Mouse (Mus musculus) spleen, adult 2 months (tissue): ENCODE data around the gene Alg9. TPM values are rescaled to one million over a fixed set of nuclear protein-coding genes. Genes with fewer than 3 reads are reported as not detected.
A peak's percentile ranks its signal among the peaks of the same experiment; 100 is the strongest.

Source experiments
- DNase-seq, 2 experiments: peaks; one replicate each; pipeline versions ENCODE4 v3.0.0 to v3.0.0-alpha.2; 2012 to 2021; ENCODE audit warnings: low spot score in 2 of 2, low read depth in 1 of 2
- H3K27ac ChIP-seq: fragments of 200-500 bp; 2 replicates; pipeline ENCODE4 v1.5.1; 2012; ENCODE audit warnings: low read length, inconsistent platforms; ENCODE audit not compliant: insufficient read depth
- H3K27me3 ChIP-seq: fragments of 200-500 bp; 2 replicates; pipeline ENCODE4 v1.6.1; 2012; ENCODE audit warnings: mild to moderate bottlenecking, moderate library complexity, low read length, inconsistent platforms; ENCODE audit not compliant: control insufficient read depth, insufficient read depth
- H3K36me3 ChIP-seq: fragments of 200-500 bp; 2 replicates; pipeline ENCODE4 v1.6.1; 2012; ENCODE audit warnings: mild to moderate bottlenecking, low read length, inconsistent platforms; ENCODE audit not compliant: control insufficient read depth, insufficient read depth
- H3K4me1 ChIP-seq: fragments of 200-500 bp; 2 replicates; pipeline ENCODE4 v1.6.1; 2011; ENCODE audit warnings: inconsistent platforms; ENCODE audit not compliant: control insufficient read depth, insufficient read depth, insufficient read length
- H3K4me3 ChIP-seq: fragments of 200-500 bp; 2 replicates; pipeline ENCODE4 v1.5.1; 2011; ENCODE audit warnings: mild to moderate bottlenecking, inconsistent platforms; ENCODE audit not compliant: insufficient read depth, insufficient read length; ENCODE audit errors: extremely low read depth
- CTCF ChIP-seq: fragments of 200-500 bp; IDR thresholded peaks from 2 replicates; pipeline ENCODE4 v1.5.1; 2011; ENCODE audit warnings: mild to moderate bottlenecking, inconsistent platforms; ENCODE audit not compliant: insufficient read depth, insufficient read length, insufficient replicate concordance; ENCODE audit errors: extremely low read depth
- POLR2A ChIP-seq: fragments of 200-500 bp; IDR thresholded peaks from 2 replicates; pipeline ENCODE4 v1.6.1; 2011; ENCODE audit warnings: low read depth, low read length, inconsistent platforms
- WGBS: fragments of 180-500 bp; shearing (Covaris S2); methylation state at CpG from one replicate; pipeline ENCODE4 v1.1.7; 2018; 5-methylcytosine and 5-hydroxymethylcytosine counted together
- polyA plus RNA-seq: library from polyadenylated mRNA; depleted of rRNA; stranded (reverse); fragments of >200 nt; gene quantifications from 2 replicates; pipeline ENCODE4 v1.2.3, GENCODE M21; 2012

Alg9 gene
- polyA plus RNA-seq, 1 experiment: 10.4 TPM

DNA sequence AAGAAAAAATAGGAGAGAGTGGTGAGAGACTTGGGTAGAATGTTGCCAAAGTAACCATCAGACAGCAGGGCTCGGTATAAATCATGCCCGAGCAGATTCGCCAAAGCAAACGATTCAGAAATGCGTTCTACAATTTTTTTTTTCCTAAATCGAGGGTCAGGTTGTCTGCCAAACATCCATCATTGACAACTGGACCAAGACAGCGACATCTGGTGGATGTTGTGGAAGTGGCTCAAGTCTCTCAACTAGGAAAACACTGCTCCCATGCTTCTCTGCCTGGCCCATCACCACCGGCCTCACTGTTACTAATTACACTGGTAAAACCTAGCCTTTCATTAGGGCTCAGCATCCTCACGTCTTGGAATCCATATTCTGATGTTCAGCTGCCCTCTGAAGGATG, 39.8 kb upstream of the Alg9 start:
- peak in 1 of 2 experiments; percentile 14 for DNase-seq
- H3K27ac ChIP-seq: no peak overlapping the region
- TF ChIP-seq POLR2A (no peak), CTCF (peak; percentile 31; the same call in 1 of the 2 replicates)
- H3K4me3 ChIP-seq: no peak overlapping the region
- H3K27me3 ChIP-seq: no peaks in the 10 kb centered on the region
- 4% methylated on average over 9 of the region's 9 CpGs for WGBS
- no peaks in the 10 kb centered on the region for H3K36me3 ChIP-seq
- H3K4me1 ChIP-seq: no peaks in the 10 kb centered on the region

DNA sequence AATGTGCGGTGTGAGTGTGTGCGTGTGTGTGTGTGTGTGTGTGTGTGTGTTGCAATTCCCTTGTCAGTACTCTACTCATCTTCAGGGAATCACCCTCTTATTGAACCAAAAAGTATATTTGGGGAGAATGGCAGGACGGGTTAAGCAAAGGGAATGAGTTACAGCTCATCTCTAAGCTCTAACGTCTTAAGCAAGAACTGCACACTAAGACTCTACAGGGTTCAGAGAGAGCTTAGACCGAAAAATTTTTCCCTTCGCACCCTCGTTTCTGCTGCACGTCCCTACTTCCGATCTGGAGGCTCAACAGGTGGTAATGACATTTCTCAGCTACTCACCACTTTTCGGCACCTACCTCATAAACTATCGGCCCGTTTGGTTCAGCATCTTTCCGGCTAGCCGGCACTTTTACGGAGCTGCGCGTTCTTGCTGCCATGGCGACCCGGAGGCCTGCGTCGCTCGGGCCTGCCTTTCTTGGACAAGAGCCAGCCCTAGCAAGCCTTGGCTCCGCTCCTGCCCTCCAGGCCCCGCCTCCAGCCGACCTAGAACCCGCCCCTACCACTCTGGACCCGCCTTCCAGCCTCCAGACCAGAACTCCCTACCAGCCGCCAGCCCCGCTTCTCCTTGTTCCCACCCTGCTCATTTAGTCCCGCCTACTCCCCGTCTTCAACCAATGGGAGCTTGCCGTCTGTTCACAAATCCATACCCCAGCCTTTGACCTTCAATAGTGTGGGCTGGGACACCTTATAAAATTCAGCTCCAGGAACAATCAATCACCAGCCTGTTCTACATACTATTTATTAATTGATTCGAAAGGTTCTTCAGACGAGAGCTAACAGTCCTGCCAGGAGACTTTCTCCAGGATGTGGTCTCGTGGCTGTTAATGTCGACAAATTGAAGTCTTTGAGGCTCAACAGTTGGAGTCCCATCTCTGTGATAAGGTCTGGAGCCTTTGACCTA, 35.6 kb upstream of the Alg9 start, which contains the start of gene Dixdc1:
TSS of gene Dixdc1 (minus strand) at position 604 of the 957 bp plus-strand sequence.
- no peaks in the 10 kb centered on the region for H3K4me1 ChIP-seq
- no peaks in the 10 kb centered on the region for H3K36me3 ChIP-seq
- no peak within 1 kb of the TSS for H3K27ac ChIP-seq
- no peak for TF ChIP-seq POLR2A
- 9% methylated on average over 36 of the region's 36 CpGs for WGBS
- peak; percentile 49 to 69 for DNase-seq
- H3K27me3 ChIP-seq: no peaks in the 10 kb centered on the region
- H3K4me3 ChIP-seq: peak within 1 kb of the TSS; percentile 6; the same call in 1 of the 2 replicates

DNA sequence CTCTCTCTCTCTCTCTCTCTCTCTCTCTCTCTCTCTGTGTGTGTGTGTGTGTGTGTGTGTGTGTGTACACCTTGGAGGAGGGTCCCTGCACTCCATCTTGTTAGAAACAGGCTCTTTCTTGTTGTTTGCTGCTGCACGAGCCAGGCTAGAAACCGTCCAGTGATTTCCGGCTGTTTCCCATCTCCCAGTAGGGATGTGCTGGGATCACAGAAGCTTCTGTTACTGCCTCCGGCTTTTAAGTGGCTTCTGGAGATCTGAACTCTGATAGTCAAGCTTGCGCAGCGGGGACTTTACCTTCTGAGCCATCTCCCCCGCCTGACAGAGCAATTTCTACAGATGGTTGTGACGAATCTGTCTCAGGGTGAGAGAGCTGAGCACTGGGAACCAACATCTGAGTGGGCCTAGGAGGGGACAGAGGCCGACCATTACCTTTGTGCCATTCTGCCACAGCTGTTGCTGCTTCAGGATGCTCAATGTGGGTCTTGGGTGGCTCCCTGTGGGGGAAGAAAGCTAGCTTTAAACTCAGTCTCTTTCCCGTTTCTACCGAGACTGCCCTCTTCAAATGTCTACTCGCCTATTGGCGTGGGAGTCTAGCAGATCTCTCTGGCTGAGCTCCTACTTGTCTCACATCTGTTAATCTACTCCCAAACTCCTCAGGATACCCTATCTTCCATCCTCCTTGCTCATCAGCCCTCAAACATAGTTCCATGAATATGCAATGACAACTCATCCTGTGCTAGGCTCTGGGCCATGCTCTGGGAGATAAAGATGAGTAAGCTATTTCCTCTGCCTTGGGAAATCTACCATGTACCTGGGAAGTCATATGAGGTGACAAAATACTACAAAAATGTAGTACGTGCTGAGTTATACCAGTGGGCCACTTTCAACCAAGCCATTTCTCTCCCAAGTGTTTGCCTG, 33.7 kb upstream of the Alg9 start:
- H3K27me3 ChIP-seq: no peaks in the 10 kb centered on the region; the same call in 1 of the 2 replicates
- H3K4me1 ChIP-seq: no peaks in the 10 kb centered on the region
- no peak for DNase-seq
- H3K36me3 ChIP-seq: no peaks in the 10 kb centered on the region
- H3K27ac ChIP-seq: no peak overlapping the region
- 84% methylated on average over 14 of the region's 14 CpGs for WGBS
- no peak overlapping the region for H3K4me3 ChIP-seq
- TF ChIP-seq CTCF: no peak
- no peak for TF ChIP-seq POLR2A

DNA sequence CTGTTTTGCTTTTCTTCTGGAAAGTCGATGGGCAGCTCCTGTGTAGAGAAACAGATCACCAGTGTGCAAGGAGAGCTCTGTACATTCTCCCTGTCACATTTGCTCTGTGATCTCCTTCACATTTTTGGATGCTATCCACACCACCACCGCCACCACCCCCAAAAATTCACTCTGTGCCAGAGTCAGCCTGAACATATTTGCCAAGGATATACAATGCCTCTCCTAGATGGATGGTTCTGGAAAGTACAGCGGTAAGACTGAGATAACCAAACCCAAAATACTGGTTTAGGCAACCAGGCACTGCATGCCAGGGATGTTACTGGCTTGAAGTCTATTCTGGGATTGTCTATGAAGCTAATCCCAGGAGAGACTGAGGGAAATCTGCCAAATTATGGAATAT, 32.6 kb upstream of the Alg9 start:
- Histone ChIP-seq H3K36me3 (no peaks in the 10 kb centered on the region), H3K27ac (no peak overlapping the region), H3K4me1 (no peaks in the 10 kb centered on the region), H3K4me3 (no peak overlapping the region), H3K27me3 (no peaks in the 10 kb centered on the region; the same call in 1 of the 2 replicates)
- 86% methylated on average over 3 of the region's 3 CpGs for WGBS
- TF ChIP-seq CTCF (no peak), POLR2A (no peak)
- no peak for DNase-seq

DNA sequence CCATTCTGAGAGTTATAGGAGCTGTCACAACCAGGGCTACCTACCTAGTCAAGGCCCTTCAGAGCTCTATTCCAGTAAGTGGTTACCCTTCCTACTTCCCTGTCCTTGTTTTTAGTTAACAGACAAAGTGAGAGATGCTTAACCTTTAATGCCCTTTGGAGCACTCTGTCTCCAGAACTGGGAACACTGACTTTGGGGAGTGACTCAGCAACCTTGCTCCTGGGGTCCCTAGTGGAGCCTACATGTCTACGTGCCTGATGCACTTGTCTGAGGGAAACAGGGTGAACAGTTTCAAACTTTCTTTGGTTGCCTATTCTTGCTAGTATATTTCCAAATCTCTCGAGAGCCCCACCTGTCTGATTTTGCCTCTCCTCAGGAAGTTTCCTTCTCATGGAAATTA, 32.1 kb upstream of the Alg9 start:
- H3K36me3 ChIP-seq: no peaks in the 10 kb centered on the region
- TF ChIP-seq CTCF (no peak), POLR2A (no peak)
- no peak overlapping the region for H3K27ac ChIP-seq
- no peak overlapping the region for H3K4me3 ChIP-seq
- DNase-seq: no peak
- H3K27me3 ChIP-seq: no peaks in the 10 kb centered on the region; the same call in 1 of the 2 replicates
- H3K4me1 ChIP-seq: no peaks in the 10 kb centered on the region
- 49% methylated on average over 2 of the region's 2 CpGs for WGBS

DNA sequence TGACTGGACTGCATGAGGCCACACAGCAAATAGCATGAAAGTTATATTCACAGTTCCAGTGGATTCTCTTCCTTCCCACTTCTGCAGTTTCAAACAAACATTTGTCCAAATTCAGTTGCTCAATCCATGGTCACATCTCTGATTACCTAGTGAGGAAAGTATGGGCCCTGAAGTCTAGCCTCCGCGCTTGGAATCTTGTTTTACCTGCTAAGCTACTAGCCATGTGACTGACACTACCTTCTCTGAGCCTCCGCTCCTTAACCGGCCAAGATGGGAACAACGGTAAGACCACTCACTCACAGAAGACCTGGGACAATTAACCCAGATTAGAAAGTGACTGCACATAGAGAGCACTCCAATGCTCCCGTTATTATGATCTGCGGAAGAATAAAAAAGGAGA, 29.0 kb upstream of the Alg9 start:
- Histone ChIP-seq H3K27me3 (no peaks in the 10 kb centered on the region; the same call in 1 of the 2 replicates), H3K27ac (no peak overlapping the region), H3K4me1 (no peaks in the 10 kb centered on the region), H3K36me3 (no peaks in the 10 kb centered on the region), H3K4me3 (no peak overlapping the region)
- WGBS: 54% methylated on average over 7 of the region's 7 CpGs
- no peak for DNase-seq
- no peak for TF ChIP-seq POLR2A
- TF ChIP-seq CTCF: no peak
